Mouse (Mus musculus) lung, embryonic 16.5 days (tissue): ENCODE measurements around the gene Dpp8. TPM values are rescaled to one million over a fixed set of nuclear protein-coding genes. Genes with fewer than 3 reads are reported as not detected.

ENCODE experiments used
- ATAC-seq: fragments of 200-750 bp; cut with Nextera tagmentation; 2 replicates; pipeline ENCODE4 v1.8.0; 2017; ENCODE audit warnings: low read depth, mild to moderate bottlenecking, moderate library complexity
- H3K27ac ChIP-seq: fragments of 300-500 bp; sonication (generic); 2 replicates; pipeline ENCODE4 v1.5.1; 2014; ENCODE audit warnings: mild to moderate bottlenecking, control low read depth, low read length
- H3K27me3 ChIP-seq: fragments of 300-500 bp; sonication (generic); 2 replicates; pipeline ENCODE4 v1.6.1; 2014; ENCODE audit warnings: low read depth, low read length, mixed read lengths; ENCODE audit not compliant: control insufficient read depth, insufficient read depth
- H3K36me3 ChIP-seq: fragments of 300-500 bp; sonication (generic); 2 replicates; pipeline ENCODE4 v1.6.1; 2014; ENCODE audit warnings: low read length; ENCODE audit not compliant: control insufficient read depth, insufficient read depth
- H3K4me1 ChIP-seq: fragments of 300-500 bp; sonication (generic); replicated peaks from 2 replicates; pipeline ENCODE4 v1.6.1; 2014; ENCODE audit warnings: low read length, mixed read lengths; ENCODE audit not compliant: control insufficient read depth, insufficient read depth
- H3K4me2 ChIP-seq: fragments of 300-500 bp; sonication (generic); 2 replicates; pipeline ENCODE4 v1.6.1; 2014; ENCODE audit warnings: low read depth, low read length, control low read depth
- H3K4me3 ChIP-seq: fragments of 300-500 bp; sonication (generic); 2 replicates; pipeline ENCODE4 v1.5.1; 2014; ENCODE audit warnings: mild to moderate bottlenecking, low read length, control low read depth
- H3K9ac ChIP-seq: fragments of 300-500 bp; sonication (generic); 2 replicates; pipeline ENCODE4 v1.6.1; 2014; ENCODE audit warnings: low read length, control low read depth
- H3K9me3 ChIP-seq: fragments of 300-500 bp; sonication (generic); 2 replicates; pipeline ENCODE4 v1.6.1; 2016; ENCODE audit warnings: low read length; ENCODE audit not compliant: control insufficient read depth
- WGBS: fragments of 180-500 bp; shearing (Covaris S2); extraction: QIAGEN DNeasy Blood & Tissue Kit; methylation state at CpG from one replicate; pipeline ENCODE4 v1.1.7; 2014; 5-methylcytosine and 5-hydroxymethylcytosine counted together
- polyA plus RNA-seq: library from polyadenylated mRNA; unstranded; fragments of >200 nt; fragmentation: Nextera tagmentation; extraction: Ambion mirVana; gene quantifications from 2 replicates; pipeline ENCODE4 v1.2.1, GENCODE M21; 2015

Dpp8 gene
- polyA plus RNA-seq, 1 experiment from 2014 or later: 35.9 TPM

- Histone ChIP-seq H3K27me3 (no peaks in the 10 kb centered on the region), H3K27ac (peak within 1 kb of the TSS; percentile 76), H3K4me1 (peaks cover 5% of the 10 kb centered on the region; the same call in 1 of the 2 replicates), H3K4me2 (peak within 1 kb of the TSS; percentile 99), H3K9ac (peak within 1 kb of the TSS; percentile 82), H3K36me3 (no peaks in the 10 kb centered on the region), H3K4me3 (peak within 1 kb of the TSS; percentile 82), H3K9me3 (peaks cover 6% of the 10 kb centered on the region)
- 3% methylated on average over 17 of the region's 76 CpGs for WGBS
- ATAC-seq: peak; percentile 42
These were observed 68.9 kb downstream of the Dpp8 start, which contains the start of gene Igdcc4 for GRCm38 (mm10) chr9:65100991-65101685. Gene Igdcc4, plus strand, starts transcription at chr9:65101486.

- Histone ChIP-seq H3K36me3 (no peaks in the 10 kb centered on the region), H3K27ac (peak overlapping the region; percentile 76), H3K4me1 (peaks cover 5% of the 10 kb centered on the region; the same call in 1 of the 2 replicates), H3K9me3 (peaks cover 6% of the 10 kb centered on the region), H3K27me3 (no peaks in the 10 kb centered on the region), H3K9ac (peak overlapping the region; percentile 82), H3K4me2 (peak overlapping the region; percentile 99), H3K4me3 (peak overlapping the region; percentile 82)
- WGBS: under 1% methylated on average over 39 of the region's 39 CpGs
- peak; percentile 72 for ATAC-seq
These were observed 69.6 kb downstream of the Dpp8 start for GRCm38 (mm10) chr9:65101686-65102376.

GRCm38 (mm10) chr9:65102377-65103172, 70.4 kb downstream of the Dpp8 start:
- Histone ChIP-seq H3K9ac (peak overlapping the region; percentile 82), H3K27me3 (no peaks in the 10 kb centered on the region), H3K27ac (peak overlapping the region; percentile 76), H3K4me3 (peak overlapping the region; percentile 82), H3K36me3 (no peaks in the 10 kb centered on the region), H3K9me3 (peaks cover 6% of the 10 kb centered on the region), H3K4me2 (peak overlapping the region; percentile 99), H3K4me1 (peaks cover 5% of the 10 kb centered on the region; the same call in 1 of the 2 replicates)
- ATAC-seq: peak; percentile 84
- 3% methylated on average over 36 of the region's 36 CpGs for WGBS

GRCm38 (mm10) chr9:65103173-65103752, 71.0 kb downstream of the Dpp8 start:
- 33% methylated on average over 8 of the region's 8 CpGs for WGBS
- no peak overlapping the region for H3K27ac ChIP-seq
- peaks cover 10% of the 10 kb centered on the region for H3K4me1 ChIP-seq
- peak overlapping the region; percentile 82 for H3K4me3 ChIP-seq
- H3K9me3 ChIP-seq: peaks cover 6% of the 10 kb centered on the region
- no peak for ATAC-seq
- peak overlapping the region; percentile 82; the same call in 1 of the 2 replicates for H3K9ac ChIP-seq
- H3K27me3 ChIP-seq: no peaks in the 10 kb centered on the region
- no peaks in the 10 kb centered on the region for H3K36me3 ChIP-seq
- peak overlapping the region; percentile 99 for H3K4me2 ChIP-seq

GRCm38 (mm10) chr9:65106821-65107220, 74.6 kb downstream of the Dpp8 start:
- no peak overlapping the region for H3K4me3 ChIP-seq
- 64% methylated on average over 4 of the region's 4 CpGs for WGBS
- no peak overlapping the region for H3K4me2 ChIP-seq
- no peaks in the 10 kb centered on the region for H3K9me3 ChIP-seq
- no peaks in the 10 kb centered on the region for H3K27me3 ChIP-seq
- peaks cover 20% of the 10 kb centered on the region for H3K4me1 ChIP-seq
- no peak overlapping the region for H3K27ac ChIP-seq
- no peaks in the 10 kb centered on the region for H3K36me3 ChIP-seq
- no peak overlapping the region for H3K9ac ChIP-seq
- no peak for ATAC-seq

GRCm38 (mm10) chr9:65107893-65108292, 75.7 kb downstream of the Dpp8 start:
- WGBS: 58% methylated on average over 1 of the region's 1 CpGs
- Histone ChIP-seq H3K36me3 (no peaks in the 10 kb centered on the region), H3K9ac (no peak overlapping the region), H3K4me2 (no peak overlapping the region), H3K27me3 (no peaks in the 10 kb centered on the region), H3K4me3 (no peak overlapping the region), H3K9me3 (no peaks in the 10 kb centered on the region), H3K27ac (no peak overlapping the region), H3K4me1 (peaks cover 17% of the 10 kb centered on the region)
- no peak for ATAC-seq

- Histone ChIP-seq H3K4me3 (peak overlapping the region; percentile 22), H3K9ac (peak overlapping the region; percentile 63), H3K9me3 (no peaks in the 10 kb centered on the region), H3K4me2 (peak overlapping the region; percentile 43), H3K27me3 (no peaks in the 10 kb centered on the region), H3K36me3 (no peaks in the 10 kb centered on the region), H3K27ac (peak overlapping the region; percentile 55), H3K4me1 (peaks cover 16% of the 10 kb centered on the region)
- WGBS: 23% methylated on average over 24 of the region's 24 CpGs
- peak; percentile 64; the same call in 1 of the 2 replicates for ATAC-seq
These were observed 77.2 kb downstream of the Dpp8 start for GRCm38 (mm10) chr9:65109132-65110072.

GRCm38 (mm10) chr9:65111698-65112097, 79.5 kb downstream of the Dpp8 start:
- no peaks in the 10 kb centered on the region for H3K9me3 ChIP-seq
- no peak overlapping the region for H3K4me2 ChIP-seq
- no peak overlapping the region for H3K9ac ChIP-seq
- H3K27me3 ChIP-seq: no peaks in the 10 kb centered on the region
- WGBS: 86% methylated on average over 5 of the region's 5 CpGs
- H3K36me3 ChIP-seq: peaks cover 2% of the 10 kb centered on the region; the same call in 1 of the 2 replicates
- H3K4me3 ChIP-seq: no peak overlapping the region
- no peak overlapping the region for H3K27ac ChIP-seq
- peaks cover 16% of the 10 kb centered on the region for H3K4me1 ChIP-seq
- no peak for ATAC-seq
